Mouse (Mus musculus) cortical plate, adult 2 months (tissue): Measurements from ENCODE around the gene Tfg.

ENCODE experiments used
- CTCF ChIP-seq: fragments of 200-500 bp; IDR thresholded peaks from 2 replicates; pipeline ENCODE4 v1.5.1; 2011; ENCODE audit warnings: mild to moderate bottlenecking, control low read depth, low read length; ENCODE audit not compliant: insufficient read depth; ENCODE audit errors: extremely low read depth
- POLR2A ChIP-seq: fragments of 200-500 bp; IDR thresholded peaks from 2 replicates; pipeline ENCODE4 v1.6.1; 2011; ENCODE audit warnings: mild to moderate bottlenecking, low read length, control low read depth; ENCODE audit not compliant: insufficient read depth; ENCODE audit errors: extremely low read depth

- TF ChIP-seq CTCF (0 out of 2 replicates have a peak, but pooled peaks have one; percentile 11), POLR2A (no peak)
Observed at GRCm38 (mm10) chr16:56705731-56706130, 11.5 kb downstream of the Tfg start.
